Mouse (Mus musculus) intestine, embryonic 16.5 days (tissue): ENCODE measurements around the gene Dync2li1. TPM values are rescaled to one million over a fixed set of nuclear protein-coding genes. Genes with fewer than 3 reads are reported as not detected.

ENCODE experiments used
- ATAC-seq: fragments of 200-750 bp; cut with Nextera tagmentation; 2 replicates; pipeline ENCODE4 v1.8.0; 2017; ENCODE audit warnings: moderate TSS enrichment, moderate library complexity
- H3K27ac ChIP-seq: fragments of 300-500 bp; sonication (generic); 2 replicates; pipeline ENCODE4 v1.5.1; 2014; ENCODE audit warnings: mild to moderate bottlenecking, low read length
- H3K27me3 ChIP-seq: fragments of 300-500 bp; sonication (generic); replicated peaks from 2 replicates; pipeline ENCODE4 v1.6.1; 2014; ENCODE audit warnings: low read length, control low read depth, mixed read lengths; ENCODE audit not compliant: control insufficient read depth, insufficient read depth
- H3K36me3 ChIP-seq: fragments of 300-500 bp; sonication (generic); 2 replicates; pipeline ENCODE4 v1.6.1; 2014; ENCODE audit warnings: low read length, control low read depth; ENCODE audit not compliant: control insufficient read depth, insufficient read depth
- H3K4me1 ChIP-seq: fragments of 300-500 bp; sonication (generic); 2 replicates; pipeline ENCODE4 v1.6.1; 2014; ENCODE audit warnings: low read length, control low read depth, mixed read lengths; ENCODE audit not compliant: control insufficient read depth, insufficient read depth
- H3K4me2 ChIP-seq: fragments of 300-500 bp; sonication (generic); 2 replicates; pipeline ENCODE4 v1.6.1; 2014; ENCODE audit warnings: low read depth, low read length, control low read depth
- H3K4me3 ChIP-seq: fragments of 300-500 bp; sonication (generic); 2 replicates; pipeline ENCODE4 v1.5.1; 2014; ENCODE audit warnings: mild to moderate bottlenecking, low read length
- H3K9ac ChIP-seq: fragments of 300-500 bp; sonication (generic); 2 replicates; pipeline ENCODE4 v1.6.1; 2014; ENCODE audit warnings: low read depth, low read length
- H3K9me3 ChIP-seq: fragments of 300-500 bp; sonication (generic); 2 replicates; pipeline ENCODE4 v1.6.1; 2016; ENCODE audit warnings: low read length, control low read depth; ENCODE audit not compliant: control insufficient read depth
- WGBS: fragments of 180-500 bp; shearing (Covaris S2); extraction: QIAGEN DNeasy Blood & Tissue Kit; methylation state at CpG from one replicate; pipeline ENCODE4 v1.1.7; 2014; 5-methylcytosine and 5-hydroxymethylcytosine counted together
- polyA plus RNA-seq: library from polyadenylated mRNA; unstranded; fragments of >200 nt; fragmentation: Nextera tagmentation; extraction: Ambion mirVana; gene quantifications from 2 replicates; pipeline ENCODE4 v1.2.1, GENCODE M21; 2015

Gene Dync2li1
- polyA plus RNA-seq, 1 experiment from 2014 or later: 20.1 TPM

- Histone ChIP-seq H3K27me3 (no peaks in the 10 kb centered on the region), H3K4me2 (no peak overlapping the region), H3K4me3 (no peak overlapping the region), H3K27ac (no peak overlapping the region), H3K9me3 (no peaks in the 10 kb centered on the region), H3K36me3 (peaks cover 4% of the 10 kb centered on the region; the same call in 1 of the 2 replicates), H3K4me1 (no peaks in the 10 kb centered on the region), H3K9ac (no peak overlapping the region)
- no peak for ATAC-seq
- 87% methylated on average over 16 of the region's 16 CpGs for WGBS
These were observed 34.7 kb upstream of the Dync2li1 start for GRCm38 (mm10) chr17:84591431-84592150.

- WGBS: 40% methylated on average over 10 of the region's 10 CpGs
- no peak for ATAC-seq
These were observed 30.3 kb upstream of the Dync2li1 start for GRCm38 (mm10) chr17:84596015-84596441.

DNA sequence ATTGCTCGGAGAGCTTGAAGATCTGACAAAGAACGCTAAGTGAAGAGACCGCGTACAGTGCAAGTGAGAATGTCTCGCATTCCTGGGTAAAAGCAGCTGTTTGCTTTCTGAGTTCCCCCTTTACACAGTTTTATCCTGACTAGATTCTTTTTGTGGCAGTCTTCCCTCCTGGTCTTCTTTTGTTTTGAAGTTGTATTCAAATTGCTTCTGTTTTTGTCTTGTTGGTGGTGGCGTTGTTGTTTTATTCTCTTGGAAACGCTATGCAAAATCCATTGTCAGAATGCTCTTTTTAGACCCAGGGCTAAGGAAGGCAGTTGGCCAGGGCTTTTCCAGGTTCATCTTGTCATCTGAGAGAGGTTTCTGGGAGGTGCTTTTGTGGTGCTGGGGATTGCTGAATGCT lies 29.8 kb upstream of the Dync2li1 start:
- Histone ChIP-seq H3K9me3 (no peaks in the 10 kb centered on the region), H3K9ac (no peak overlapping the region), H3K4me2 (no peak overlapping the region), H3K4me3 (no peak overlapping the region), H3K4me1 (peaks cover 6% of the 10 kb centered on the region), H3K27ac (no peak overlapping the region), H3K27me3 (no peaks in the 10 kb centered on the region), H3K36me3 (no peaks in the 10 kb centered on the region; the same call in 1 of the 2 replicates)
- WGBS: 56% methylated on average over 7 of the region's 7 CpGs
- no peak for ATAC-seq

More at GRCm38 (mm10) chr17:84596015-84596441, 30.3 kb upstream of the Dync2li1 start:
- H3K36me3 ChIP-seq: no peaks in the 10 kb centered on the region; the same call in 1 of the 2 replicates
- H3K4me2 ChIP-seq: no peak overlapping the region
- no peaks in the 10 kb centered on the region for H3K9me3 ChIP-seq
- H3K27me3 ChIP-seq: no peaks in the 10 kb centered on the region
- H3K4me1 ChIP-seq: peaks cover 4% of the 10 kb centered on the region
- no peak overlapping the region for H3K9ac ChIP-seq
- no peak overlapping the region for H3K27ac ChIP-seq
- H3K4me3 ChIP-seq: no peak overlapping the region

DNA sequence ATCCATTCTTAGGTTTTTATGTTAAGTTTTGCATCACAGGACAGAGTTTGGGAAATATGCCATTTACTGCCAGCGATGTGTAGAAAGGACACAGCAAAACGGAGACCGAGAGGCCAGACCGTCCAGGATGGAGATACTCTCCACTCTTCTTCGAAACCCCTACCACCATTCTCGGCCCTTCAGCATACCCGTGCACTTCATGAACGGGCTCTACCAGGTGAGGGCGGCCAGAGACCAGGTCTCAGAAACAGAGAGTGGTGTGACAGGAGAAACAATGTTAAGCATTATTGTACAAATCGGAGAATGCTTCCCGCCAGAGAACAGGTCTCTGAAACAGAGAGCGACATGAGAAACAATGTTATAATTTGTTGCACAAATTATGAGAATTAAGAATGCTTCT lies 28.4 kb upstream of the Dync2li1 start:
- Histone ChIP-seq H3K4me3 (no peak overlapping the region), H3K4me2 (no peak overlapping the region), H3K9ac (no peak overlapping the region), H3K27me3 (no peaks in the 10 kb centered on the region), H3K36me3 (no peaks in the 10 kb centered on the region; the same call in 1 of the 2 replicates), H3K9me3 (no peaks in the 10 kb centered on the region), H3K4me1 (peaks cover 6% of the 10 kb centered on the region), H3K27ac (no peak overlapping the region)
- WGBS: 90% methylated on average over 12 of the region's 12 CpGs
- no peak for ATAC-seq

- WGBS: 93% methylated on average over 7 of the region's 7 CpGs
- peaks cover 6% of the 10 kb centered on the region for H3K4me1 ChIP-seq
- H3K4me2 ChIP-seq: no peak overlapping the region
- H3K9ac ChIP-seq: no peak overlapping the region
- no peak overlapping the region for H3K4me3 ChIP-seq
- H3K9me3 ChIP-seq: no peaks in the 10 kb centered on the region
- H3K36me3 ChIP-seq: no peaks in the 10 kb centered on the region; the same call in 1 of the 2 replicates
- ATAC-seq: no peak
- H3K27me3 ChIP-seq: no peaks in the 10 kb centered on the region
- no peak overlapping the region for H3K27ac ChIP-seq
These were observed 27.4 kb upstream of the Dync2li1 start for GRCm38 (mm10) chr17:84598928-84599327.

GRCm38 (mm10) chr17:84600051-84600983 lies 26.0 kb upstream of the Dync2li1 start:
- H3K4me1 ChIP-seq: peaks cover 6% of the 10 kb centered on the region
- 59% methylated on average over 9 of the region's 9 CpGs for WGBS
- no peaks in the 10 kb centered on the region for H3K9me3 ChIP-seq
- no peak overlapping the region for H3K4me2 ChIP-seq
- no peak for ATAC-seq
- no peaks in the 10 kb centered on the region for H3K27me3 ChIP-seq
- H3K27ac ChIP-seq: peak overlapping the region; percentile 36; the same call in 1 of the 2 replicates
- H3K4me3 ChIP-seq: no peak overlapping the region
- no peaks in the 10 kb centered on the region for H3K36me3 ChIP-seq
- H3K9ac ChIP-seq: no peak overlapping the region

DNA sequence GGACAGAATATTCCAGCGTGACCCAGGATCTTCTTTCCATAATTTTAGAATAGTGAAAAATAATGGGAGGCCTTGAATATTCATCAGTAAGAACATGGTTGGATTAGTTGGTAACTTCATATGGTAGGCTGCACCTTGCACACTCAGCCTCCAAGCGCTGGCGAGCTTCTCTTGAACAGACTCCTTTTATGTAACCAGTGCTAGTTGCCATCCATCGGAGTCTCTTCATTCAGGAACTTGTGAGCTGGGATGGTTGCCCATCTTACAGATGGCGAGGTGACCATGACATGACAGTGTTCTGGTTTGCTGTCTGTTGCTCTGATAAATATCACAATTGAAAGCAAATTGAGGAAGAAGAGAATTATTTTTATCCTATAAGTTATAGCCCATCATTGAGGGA lies 24.5 kb upstream of the Dync2li1 start:
- no peak overlapping the region for H3K4me3 ChIP-seq
- H3K9ac ChIP-seq: no peak overlapping the region
- peaks cover 6% of the 10 kb centered on the region for H3K4me1 ChIP-seq
- no peaks in the 10 kb centered on the region for H3K27me3 ChIP-seq
- H3K4me2 ChIP-seq: no peak overlapping the region
- no peak for ATAC-seq
- H3K36me3 ChIP-seq: no peaks in the 10 kb centered on the region
- no peaks in the 10 kb centered on the region for H3K9me3 ChIP-seq
- no peak overlapping the region for H3K27ac ChIP-seq
- 93% methylated on average over 5 of the region's 5 CpGs for WGBS

GRCm38 (mm10) chr17:84603202-84603627 lies 23.1 kb upstream of the Dync2li1 start:
- 31% methylated on average over 9 of the region's 9 CpGs for WGBS
- H3K36me3 ChIP-seq: no peaks in the 10 kb centered on the region
- H3K4me2 ChIP-seq: no peak overlapping the region
- H3K4me1 ChIP-seq: peaks cover 6% of the 10 kb centered on the region
- no peaks in the 10 kb centered on the region for H3K27me3 ChIP-seq
- H3K9ac ChIP-seq: no peak overlapping the region
- no peak overlapping the region for H3K4me3 ChIP-seq
- no peaks in the 10 kb centered on the region for H3K9me3 ChIP-seq
- H3K27ac ChIP-seq: peak overlapping the region; percentile 62
- peak; percentile 71 for ATAC-seq

- peak; percentile 62 for ATAC-seq
- Histone ChIP-seq H3K4me1 (peaks cover 6% of the 10 kb centered on the region), H3K4me3 (no peak overlapping the region), H3K9ac (no peak overlapping the region), H3K27me3 (no peaks in the 10 kb centered on the region), H3K4me2 (no peak overlapping the region), H3K27ac (peak overlapping the region; percentile 62), H3K9me3 (no peaks in the 10 kb centered on the region), H3K36me3 (no peaks in the 10 kb centered on the region)
- 90% methylated on average over 10 of the region's 10 CpGs for WGBS
These were observed 22.4 kb upstream of the Dync2li1 start for GRCm38 (mm10) chr17:84603709-84604420.
